Mouse (Mus musculus): ENCODE measurements around the gene Atoh8.

The Atoh8 gene

GRCm38 (mm10) chr6:72158966-72159764 is 76.2 kb downstream of the Atoh8 start:
- DNase-seq (ENCODE audit: low read depth, low spot score): no peak
